Mouse (Mus musculus): ENCODE measurements around the gene Dusp3. TPM values are rescaled to one million over a fixed set of nuclear protein-coding genes. Genes with fewer than 3 reads are reported as not detected.

Dusp3 gene
- total RNA-seq (2023) = 6.2 TPM

GRCm38 (mm10) chr11:101986913-101987312 is at the start of gene Dusp3:
Dusp3 (minus strand) TSS chr11:101987013.

DNA sequence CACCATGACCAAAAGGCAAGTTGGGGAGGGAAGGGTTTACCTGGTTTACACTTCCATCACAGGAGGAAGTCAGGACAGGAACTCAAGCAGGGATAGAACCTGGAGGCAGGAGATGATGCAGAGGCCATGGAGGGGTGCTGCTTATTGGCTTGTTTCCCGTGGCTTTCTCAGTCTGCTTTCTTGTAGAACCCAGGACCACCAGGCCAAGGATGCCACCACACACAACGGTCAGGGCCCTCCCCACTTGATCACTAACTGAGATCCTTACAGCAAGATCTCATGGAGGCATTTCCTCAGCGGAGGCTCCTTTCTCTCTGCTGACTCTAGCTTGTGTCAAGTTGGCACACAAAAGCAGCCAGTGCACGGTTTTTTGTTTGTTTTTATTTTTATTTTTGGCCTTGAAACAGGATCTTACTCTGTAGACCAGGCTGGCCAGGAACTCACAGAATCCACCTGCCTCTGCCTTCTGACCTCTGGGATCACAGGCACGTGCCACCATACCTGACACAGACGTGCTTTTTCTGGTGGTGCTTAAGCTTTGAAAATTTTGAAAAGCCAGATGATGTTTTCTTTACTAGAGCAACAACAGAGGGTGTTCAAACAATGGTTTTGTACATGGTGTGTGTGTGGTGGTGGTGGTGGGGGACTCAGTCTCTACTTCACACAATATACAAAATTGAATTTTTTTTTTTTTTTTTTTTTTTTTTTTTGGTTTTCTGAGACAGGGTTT is 41.4 kb upstream of the Dusp3 start, which contains the start of gene Mpp3:
Gene Mpp3, minus strand, starts transcription at position 375 of the 730 bp plus-strand sequence.

DNA sequence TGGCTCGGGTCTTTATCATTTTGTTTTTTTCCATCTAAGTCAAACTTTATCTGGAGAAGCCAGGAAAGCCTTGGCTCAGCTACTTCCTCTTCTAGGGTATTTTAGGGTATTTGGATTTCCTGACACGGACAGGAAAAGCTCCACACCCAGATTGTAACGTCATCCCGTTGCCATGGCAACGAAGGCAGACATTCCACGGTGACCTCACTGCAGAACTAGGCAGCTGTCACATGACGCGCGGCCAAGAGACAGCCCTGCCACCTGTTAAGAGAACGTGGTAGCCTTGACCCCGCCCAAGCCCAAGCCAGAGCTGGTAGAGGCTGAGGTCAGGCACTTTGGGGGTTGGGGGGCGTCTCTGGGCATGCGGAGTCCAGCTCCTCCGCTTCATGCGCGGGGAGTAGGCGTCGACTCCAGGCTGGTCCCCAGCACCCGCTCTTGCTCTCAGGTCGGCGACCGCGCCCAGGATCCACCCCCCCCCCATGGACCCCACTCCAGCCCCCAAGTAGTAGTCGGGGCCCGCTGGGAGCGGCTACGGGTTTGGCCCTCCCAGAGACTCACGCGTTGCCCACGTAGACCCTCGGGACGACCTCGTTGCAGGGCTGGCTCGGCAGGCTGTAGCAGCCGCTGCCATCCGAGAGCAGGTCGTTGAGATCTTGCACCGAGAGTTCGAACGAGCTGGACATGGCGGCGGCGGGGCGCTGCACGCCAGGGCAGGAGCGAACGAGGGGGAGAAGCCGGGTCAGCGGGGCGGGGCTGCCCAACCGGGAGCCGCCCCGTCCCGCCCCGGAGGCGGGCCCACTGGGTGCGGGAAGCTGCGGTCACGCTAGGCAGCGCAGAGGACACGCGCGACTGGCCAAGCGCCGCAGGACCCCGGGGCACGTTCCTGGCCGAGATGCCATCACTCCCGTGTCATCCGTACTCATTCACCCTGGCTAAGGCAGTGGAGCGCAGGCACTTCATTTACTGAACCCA is 2.5 kb downstream of the Dusp3 start, which contains the start of gene Cfap97d1:
Gene Cfap97d1, plus strand, starts transcription at position 226 of the 972 bp plus-strand sequence.

DNA sequence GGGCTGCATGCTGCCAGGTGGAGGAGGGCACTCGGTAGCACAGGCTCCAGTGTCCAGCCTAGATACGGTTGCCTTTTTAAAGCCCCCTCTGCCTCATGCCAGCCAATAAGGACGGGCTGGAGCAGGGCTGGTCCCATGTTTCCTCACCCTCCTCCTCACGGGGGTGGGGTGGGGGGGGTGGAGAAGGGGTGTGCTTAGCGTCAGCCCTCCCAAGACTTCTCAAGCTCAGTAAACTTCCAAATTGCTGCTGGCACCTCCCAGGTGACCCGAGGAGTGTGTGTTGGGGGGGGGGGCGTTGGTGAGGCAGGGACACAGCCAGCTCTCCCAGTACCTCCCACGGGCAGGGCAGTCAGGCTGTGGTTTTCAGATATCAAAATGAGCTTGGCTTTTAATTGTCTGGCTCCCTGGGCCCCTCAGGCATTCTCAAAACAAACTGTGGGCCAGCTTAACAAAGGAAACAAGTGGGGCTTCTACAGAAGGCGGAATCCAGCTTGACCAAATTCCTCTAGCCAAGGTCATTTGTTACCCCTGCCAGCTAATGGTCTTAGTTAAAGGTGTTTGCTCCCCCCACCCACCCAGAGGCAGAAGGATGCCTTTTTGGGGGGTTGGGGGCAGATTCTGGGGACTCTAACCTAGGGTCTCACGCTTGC is 19.7 kb downstream of the Dusp3 start, which contains the start of gene Sost:
Gene Sost, minus strand, starts transcription at position 51 of the 650 bp plus-strand sequence.

Other genes starting within 250 kb of the Dusp3 start
- gene Etv4, start 201.6 kb downstream of the Dusp3 start, total RNA-seq (2023) = not detected
- gene Meox1, start 92.6 kb downstream of the Dusp3 start, total RNA-seq (2023) = not detected
- not detected for gene Sost, start 20.0 kb downstream of the Dusp3 start, total RNA-seq (2023)
- gene Cfap97d1, start 2.7 kb downstream of the Dusp3 start, total RNA-seq (2023) = not detected
- gene Mpp3, start 41.4 kb upstream of the Dusp3 start, total RNA-seq (2023) = not detected
- not detected for gene Cd300lg, start 54.5 kb upstream of the Dusp3 start, total RNA-seq (2023)
- 2.3 TPM for gene Mpp2, start 101.5 kb upstream of the Dusp3 start, total RNA-seq (2023)
- gene Ppy, start 114.3 kb upstream of the Dusp3 start, total RNA-seq (2023) = not detected
- gene Pyy, start 120.8 kb upstream of the Dusp3 start, total RNA-seq (2023) = not detected
- gene Nags, start 158.5 kb upstream of the Dusp3 start, total RNA-seq (2023) = not detected
- gene Tmem101, start 169.4 kb upstream of the Dusp3 start, total RNA-seq (2023) = 4.0 TPM
- 51.5 TPM for gene Lsm12, start 198.3 kb upstream of the Dusp3 start, total RNA-seq (2023)
- 31.9 TPM for gene G6pc3, start 202.6 kb upstream of the Dusp3 start, total RNA-seq (2023)
- 155 TPM for gene Hdac5, start 243.2 kb upstream of the Dusp3 start, total RNA-seq (2023)